Mouse (Mus musculus) lung, postnatal 4 days (tissue): ENCODE measurements around the gene Zcchc7.
"Not testable (repeated sequence)": the region's sequence is repeated elsewhere in the genome, so short reads cannot be mapped to it uniquely, and the experiment has no call there.

ENCODE experiments used
- DNase-seq, 2 experiments: peaks; one replicate each; pipeline ENCODE4 v3.0.0; 2021

Zcchc7 gene

GRCm38 (mm10) chr4:44755553-44756133, at the start of gene Zcchc7:
TSS of gene Zcchc7 (plus strand) at chr4:44755877.
- no peak for DNase-seq

- DNase-seq, result peak; percentile 9 to 38
Measured at GRCm38 (mm10) chr4:44705967-44706366, 49.7 kb upstream of the Zcchc7 start.

GRCm38 (mm10) chr4:44706865-44707264, 48.8 kb upstream of the Zcchc7 start:
- no peak for DNase-seq

GRCm38 (mm10) chr4:44708311-44708710, 47.4 kb upstream of the Zcchc7 start:
- DNase-seq, result no peak

- no peak for DNase-seq
Measured at GRCm38 (mm10) chr4:44709091-44709695, 46.5 kb upstream of the Zcchc7 start.

- DNase-seq, result no peak
Measured at GRCm38 (mm10) chr4:44709740-44710700, 45.7 kb upstream of the Zcchc7 start, which contains the start of gene Pax5. TSS of gene Pax5 (minus strand) at chr4:44710487.

GRCm38 (mm10) chr4:44710701-44711097, 45.0 kb upstream of the Zcchc7 start:
- peak; percentile 13 to 36 for DNase-seq

GRCm38 (mm10) chr4:44711136-44711900, 44.4 kb upstream of the Zcchc7 start:
- DNase-seq, result no peak

GRCm38 (mm10) chr4:44712051-44712700, 43.5 kb upstream of the Zcchc7 start:
- peak in 1 of 2 experiments; percentile 9 for DNase-seq

- peak; percentile 14 to 39 for DNase-seq
Measured at GRCm38 (mm10) chr4:44712786-44713553, 42.7 kb upstream of the Zcchc7 start.

GRCm38 (mm10) chr4:44713554-44714051, 42.1 kb upstream of the Zcchc7 start:
- no peak for DNase-seq

GRCm38 (mm10) chr4:44714111-44714621, 41.5 kb upstream of the Zcchc7 start:
- peak in 1 of 2 experiments; percentile 6 for DNase-seq

GRCm38 (mm10) chr4:44715621-44716160, 40.0 kb upstream of the Zcchc7 start:
- no peak for DNase-seq

- no peak for DNase-seq
Measured at GRCm38 (mm10) chr4:44716391-44716790, 39.3 kb upstream of the Zcchc7 start.

GRCm38 (mm10) chr4:44717676-44718075, 38.0 kb upstream of the Zcchc7 start:
- no peak for DNase-seq

GRCm38 (mm10) chr4:44720046-44720445, 35.6 kb upstream of the Zcchc7 start:
- no peak for DNase-seq

GRCm38 (mm10) chr4:44721237-44721636, 34.4 kb upstream of the Zcchc7 start:
- DNase-seq, result no peak

- DNase-seq, result no peak
Measured at GRCm38 (mm10) chr4:44740471-44740870, 15.2 kb upstream of the Zcchc7 start.

GRCm38 (mm10) chr4:44756134-44756951, 666 bp downstream of the Zcchc7 start:
- DNase-seq, result peak; percentile 94 to 96

- DNase-seq, result not testable (repeated sequence)
Measured at GRCm38 (mm10) chr4:44757131-44757530, 1.5 kb downstream of the Zcchc7 start.
